Mouse (Mus musculus) v-Abl transformed pro-B cells (cell line): ENCODE results near the gene Ubl4a.

Source experiments
- in situ Hi-C, 2 experiments: fragments of 400-800 bp; cut with MboI; formaldehyde crosslinking; loops; one replicate each; pipeline ENCODE4 v1.15.1; 2025; ENCODE audit not compliant: unreplicated experiment in 2 of 2

Ubl4a gene

DNA sequence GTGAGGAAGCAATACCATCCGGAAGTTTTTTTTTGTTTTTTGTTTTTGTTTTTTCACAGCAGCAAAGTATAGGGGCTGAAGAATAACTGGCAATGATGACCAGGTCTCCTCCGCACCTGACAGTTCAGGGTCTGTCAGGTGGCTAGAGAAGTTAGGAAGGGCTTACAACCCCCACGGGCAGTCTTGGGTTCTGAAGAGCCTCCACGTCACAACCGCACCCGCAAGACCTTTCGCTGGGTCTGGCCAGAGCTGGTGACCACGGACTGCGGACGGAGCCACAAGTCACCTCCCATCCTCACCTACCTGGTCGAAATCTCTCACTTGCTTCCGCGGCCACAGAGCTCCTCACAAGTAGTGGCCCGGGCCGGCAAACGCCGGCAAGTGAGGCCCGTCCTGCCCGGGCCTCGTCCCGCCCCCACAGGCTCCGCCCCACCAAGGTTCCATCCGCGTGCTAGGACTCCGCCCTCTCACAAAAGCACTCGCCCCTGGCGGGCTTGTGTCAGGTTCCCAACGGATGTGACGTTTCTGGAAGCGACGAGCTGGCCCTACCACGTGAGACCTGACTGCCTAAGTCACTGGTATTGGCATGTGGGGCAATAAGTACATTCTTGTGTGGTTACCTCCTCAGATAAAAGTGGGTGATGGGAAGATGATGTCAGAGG is at the start of gene Ubl4a, which contains the start of gene Slc10a3:
Gene Ubl4a (minus strand): TSS at position 331 of the 662 bp plus-strand sequence.
Gene Slc10a3 (minus strand): TSS at position 462 of the 662 bp plus-strand sequence.
- in situ Hi-C loops = loop anchor here in 1 of 2 experiments (10.0 kb wide), 1 partner anchor 118 kb away; the partner anchor contains the start of gene Emd

- in situ Hi-C loops = loop anchor here (5.0 to 25.0 kb wide), 13 partner anchors 161 to 1401 kb away; partner anchors contain the start of genes Irak1 (in 2 of the 2), Abcd1 (in 1 of the 2), Bcap31 (in 1 of the 2) and Emd (in 1 of the 2)
These were observed 40.4 kb upstream of the Ubl4a start for GRCm38 (mm10) chrX:74413377-74413776.

- in situ Hi-C loops = loop anchor here in 1 of 2 experiments (25.0 kb wide), 2 partner anchors 696 to 1396 kb away; partner anchors contain the start of genes Abcd1 and Bcap31
These were observed 35.3 kb upstream of the Ubl4a start for GRCm38 (mm10) chrX:74408340-74408739.

GRCm38 (mm10) chrX:74400136-74400535 is 27.1 kb upstream of the Ubl4a start:
- in situ Hi-C loops = loop anchor here in 1 of 2 experiments (25.0 kb wide), 2 partner anchors 688 to 1388 kb away; partner anchors contain the start of genes Abcd1 and Bcap31

- in situ Hi-C loops = loop anchor here in 1 of 2 experiments (10.0 kb wide), 1 partner anchor 428 kb away; the partner anchor contains the start of gene Hcfc1
These were observed 19.8 kb upstream of the Ubl4a start, which contains the start of the genes Fam3a and Ikbkg for GRCm38 (mm10) chrX:74392535-74393443. Gene Fam3a (minus strand): TSS chrX:74393272. Gene Ikbkg (plus strand): TSS chrX:74393290.

- in situ Hi-C loops = no loop called here
These were observed 15.1 kb upstream of the Ubl4a start for GRCm38 (mm10) chrX:74388153-74388552.

DNA sequence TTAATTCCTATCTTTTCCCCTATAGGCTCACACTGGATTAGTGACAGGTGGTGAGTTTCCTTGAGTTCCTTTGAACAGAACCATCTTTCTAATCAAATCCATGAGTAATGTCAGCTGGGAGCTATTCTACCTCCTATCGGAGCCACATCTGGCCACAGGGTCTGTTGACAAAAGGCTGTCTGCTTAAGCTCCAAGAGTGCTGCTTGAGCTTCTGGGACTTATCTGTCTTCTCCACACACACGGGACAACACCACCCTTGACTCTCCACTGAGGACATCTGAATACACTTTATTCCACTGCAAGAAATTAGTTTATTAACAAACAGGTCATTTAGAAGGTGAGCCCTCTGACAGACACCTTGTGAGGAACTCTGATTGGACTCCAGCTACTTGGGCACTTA is 11.4 kb upstream of the Ubl4a start:
- in situ Hi-C loops = no loop called here

DNA sequence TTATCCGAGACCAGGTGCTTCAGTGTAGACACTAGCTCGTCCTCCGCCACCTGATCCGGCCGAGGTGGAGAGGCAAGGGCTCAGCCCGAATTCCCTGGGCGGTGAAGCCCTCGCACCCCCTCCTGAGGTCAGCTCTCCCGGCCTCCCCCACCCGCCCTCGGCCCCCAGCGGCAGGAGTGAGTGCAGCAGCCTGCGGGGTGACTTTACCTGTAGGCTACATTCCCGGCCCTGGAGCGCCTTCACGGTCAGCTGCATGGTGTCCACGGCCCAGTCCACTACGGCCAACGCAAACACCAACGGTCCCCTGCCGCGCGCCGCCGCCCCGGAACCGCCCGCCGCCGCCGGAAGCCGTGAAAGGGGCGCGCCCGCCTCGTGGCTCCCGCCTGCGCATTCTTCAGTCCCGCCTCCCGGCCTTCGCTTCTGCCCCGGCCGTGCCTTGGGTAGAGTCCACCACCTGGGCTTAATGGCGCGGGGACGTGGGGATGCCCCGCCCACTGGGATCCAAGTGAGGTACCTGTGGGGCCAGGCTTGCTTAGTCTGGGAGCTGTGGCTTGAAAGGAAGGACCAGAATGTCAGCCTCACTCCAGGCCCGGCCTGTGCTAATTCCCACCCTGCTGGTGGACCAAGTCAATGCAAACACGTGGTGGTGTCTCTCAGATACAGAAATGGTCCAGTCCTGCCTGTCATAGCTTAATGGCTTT is 4.7 kb downstream of the Ubl4a start:
- in situ Hi-C loops = no loop called here

DNA sequence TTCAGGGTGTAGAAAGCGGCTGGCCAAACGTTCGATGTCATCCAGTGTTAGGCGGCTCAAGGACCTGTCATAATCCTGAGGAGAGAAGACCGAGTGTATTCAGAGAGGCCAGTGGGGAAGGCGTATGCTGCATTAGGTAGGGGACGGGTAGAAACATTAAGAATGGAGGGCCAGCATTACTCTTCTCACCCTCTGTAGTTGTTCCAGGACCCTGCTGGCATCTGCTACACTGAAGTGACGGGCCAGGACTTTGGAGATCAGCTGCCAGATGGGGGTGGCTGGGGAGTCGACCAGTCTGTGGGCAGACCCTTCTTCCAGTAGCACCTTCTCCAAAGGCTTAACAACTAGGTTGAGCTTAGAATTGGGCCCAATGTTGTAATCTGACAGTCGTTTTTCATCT is 5.5 kb downstream of the Ubl4a start:
- in situ Hi-C loops = no loop called here

- in situ Hi-C loops = loop anchor here in 1 of 2 experiments (5.0 kb wide), 1 partner anchor 37 kb away; no protein-coding TSS in a partner anchor
These were observed 13.8 kb downstream of the Ubl4a start for GRCm38 (mm10) chrX:74359171-74359570.

DNA sequence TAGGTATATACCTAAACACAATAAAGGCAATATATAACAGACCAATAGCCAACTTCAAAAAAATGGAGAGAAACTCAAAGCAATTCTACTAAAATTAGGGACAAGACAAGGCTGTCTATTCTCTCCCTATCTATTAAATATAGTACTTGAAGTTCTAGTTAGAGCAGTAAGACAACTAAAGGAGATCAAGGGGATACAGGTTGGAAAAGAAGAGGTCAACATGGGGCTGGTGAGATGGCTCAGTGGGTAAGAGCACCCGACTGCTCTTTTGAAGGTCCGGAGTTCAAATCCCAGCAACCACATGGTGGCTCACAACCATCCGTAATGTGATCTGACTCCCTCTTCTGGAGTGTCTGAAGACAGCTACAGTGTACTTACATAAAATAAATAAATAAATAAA is 15.9 kb downstream of the Ubl4a start:
- in situ Hi-C loops = loop anchor here in 1 of 2 experiments (5.0 kb wide), 1 partner anchor 35 kb away; no protein-coding TSS in a partner anchor

GRCm38 (mm10) chrX:74353467-74353770 is 19.6 kb downstream of the Ubl4a start, which contains the start of gene Lage3:
Gene Lage3 (minus strand): TSS chrX:74353618.
- in situ Hi-C loops = no loop called here

DNA sequence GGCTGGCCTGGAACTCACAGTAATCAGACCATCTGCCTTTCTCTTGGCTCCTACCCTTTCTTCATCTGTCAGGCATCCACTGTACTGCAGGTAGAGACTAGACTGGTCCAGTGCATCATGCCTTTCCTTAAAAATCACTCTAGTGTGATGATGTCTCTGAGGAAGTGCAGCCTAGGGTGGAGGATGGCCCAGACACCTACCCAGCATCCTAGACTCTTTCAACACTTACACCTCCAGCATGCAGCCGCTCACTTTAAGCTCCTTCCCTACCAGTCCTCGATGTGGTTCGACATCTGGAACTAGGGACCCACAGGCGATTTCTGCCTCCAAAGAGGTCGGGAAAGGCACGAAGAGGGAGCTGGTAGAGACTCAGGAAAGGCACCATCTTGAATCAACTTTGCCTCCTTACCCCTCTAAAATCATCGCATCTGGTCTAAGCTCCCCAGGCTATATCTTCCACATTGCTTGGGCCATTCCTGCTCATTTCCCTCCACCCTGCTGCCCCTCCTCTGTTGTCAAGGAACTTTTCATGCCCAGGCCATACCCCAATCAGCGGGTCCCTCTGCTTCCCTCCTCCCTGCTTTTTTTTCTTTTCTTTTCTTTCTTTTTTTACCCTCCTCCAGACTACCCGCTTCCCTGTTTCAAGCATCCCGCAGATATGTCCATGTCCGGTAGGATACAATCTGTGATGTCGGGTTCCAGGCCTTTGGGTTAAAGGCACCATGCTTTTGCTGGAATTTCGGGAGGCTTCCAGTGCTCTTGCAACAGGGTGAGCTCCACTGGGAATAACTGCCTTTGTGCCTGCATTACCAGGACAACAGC is 20.2 kb downstream of the Ubl4a start:
- in situ Hi-C loops = no loop called here

- in situ Hi-C loops = no loop called here
These were observed 42.7 kb downstream of the Ubl4a start for GRCm38 (mm10) chrX:74330166-74330930.

- in situ Hi-C loops = no loop called here
These were observed 43.8 kb downstream of the Ubl4a start for GRCm38 (mm10) chrX:74329215-74329671.

DNA sequence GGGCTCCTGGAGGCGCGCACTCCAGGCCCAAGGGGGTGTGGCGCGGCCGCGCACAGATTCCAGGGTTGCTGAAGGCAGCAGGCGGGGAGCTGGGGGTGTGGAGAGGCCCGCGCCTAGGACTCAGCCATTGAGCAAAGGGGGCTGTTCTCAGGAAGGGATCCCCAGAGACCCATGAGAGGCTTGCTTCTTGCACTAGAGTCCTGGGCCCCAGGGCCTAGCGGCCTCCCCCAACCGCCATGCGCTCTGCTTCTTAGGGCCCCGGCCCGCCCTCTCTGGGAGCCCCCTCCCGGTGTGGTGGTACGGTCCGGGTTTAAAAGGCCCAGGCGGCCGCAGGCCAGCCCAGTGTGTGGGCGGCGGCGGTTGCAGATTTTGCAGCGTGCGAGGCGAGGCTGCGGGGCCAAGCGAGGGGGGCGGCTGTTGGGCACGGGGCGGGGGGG is 44.3 kb downstream of the Ubl4a start, which contains the start of gene Plxna3:
Gene Plxna3 (plus strand): TSS at position 342 of the 437 bp plus-strand sequence.
- in situ Hi-C loops = no loop called here
